Mouse (Mus musculus) liver, embryonic 14.5 days (tissue): ENCODE results near the gene Brms1. TPM values are rescaled to one million over a fixed set of nuclear protein-coding genes. Genes with fewer than 3 reads are reported as not detected.

Experiments used
- ATAC-seq: fragments of 200-750 bp; cut with Nextera tagmentation; 2 replicates; pipeline ENCODE4 v1.8.0; 2017; ENCODE audit warnings: moderate number of reproducible peaks, mild to moderate bottlenecking, moderate library complexity; ENCODE audit not compliant: insufficient read depth
- DNase-seq, 3 experiments: peaks; one replicate each; pipeline ENCODE4 v3.0.0-alpha.2; 2012 to 2013; ENCODE audit warnings: low read depth in 3 of 3, low spot score in 3 of 3
- H3K27ac ChIP-seq: fragments of 300-500 bp; sonication (generic); 2 replicates; pipeline ENCODE4 v1.5.1; 2014; ENCODE audit warnings: moderate library complexity, mild to moderate bottlenecking, control low read depth, inconsistent platforms
- H3K27me3 ChIP-seq: fragments of 300-500 bp; sonication (generic); 2 replicates; pipeline ENCODE4 v1.6.1; 2014; ENCODE audit warnings: mild to moderate bottlenecking, low read length, moderate library complexity; ENCODE audit not compliant: control insufficient read depth, insufficient read depth
- H3K36me3 ChIP-seq: fragments of 300-500 bp; sonication (generic); replicated peaks from 2 replicates; pipeline ENCODE4 v1.6.1; 2014; ENCODE audit warnings: low read depth; ENCODE audit not compliant: control insufficient read depth, insufficient read depth
- H3K4me1 ChIP-seq, 2 experiments: fragments of 200-500 bp in 1 of 2; fragments of 300-500 bp in 1 of 2; sonication (generic) in 1 of 2; replicated peaks; 2 replicates each; pipeline ENCODE4 v1.6.1; 2012 to 2014; ENCODE audit warnings: antibody characterized with exemption in 1 of 2, inconsistent platforms in 1 of 2, low read length in 1 of 2; ENCODE audit not compliant: control insufficient read depth in 2 of 2, insufficient read depth in 2 of 2
- H3K4me2 ChIP-seq: fragments of 300-500 bp; sonication (generic); 2 replicates; pipeline ENCODE4 v1.6.1; 2014; ENCODE audit warnings: low read depth, mild to moderate bottlenecking, control low read depth, moderate library complexity
- H3K4me3 ChIP-seq, 2 experiments: fragments of 200-500 bp in 1 of 2; fragments of 300-500 bp in 1 of 2; sonication (generic) in 1 of 2; 2 replicates each; pipeline ENCODE4 v1.5.1; 2012 to 2014; ENCODE audit warnings: low read depth in 2 of 2, low read length in 2 of 2, mild to moderate bottlenecking in 2 of 2, control low read depth in 1 of 2, inconsistent platforms in 1 of 2, moderate library complexity in 1 of 2; ENCODE audit not compliant: insufficient read depth in 1 of 2
- H3K9ac ChIP-seq: fragments of 300-500 bp; sonication (generic); replicated peaks from 2 replicates; pipeline ENCODE4 v1.6.1; 2014; ENCODE audit warnings: mild to moderate bottlenecking, control low read depth, moderate library complexity
- H3K9me3 ChIP-seq: fragments of 300-500 bp; sonication (generic); 2 replicates; pipeline ENCODE4 v1.6.1; 2016; ENCODE audit warnings: low read length, mixed read lengths; ENCODE audit not compliant: control insufficient read depth
- CTCF ChIP-seq: IDR thresholded peaks from 2 replicates; pipeline ENCODE4 v1.5.1; 2016; ENCODE audit warnings: antibody characterized with exemption, low read depth, control low read depth
- EP300 ChIP-seq: IDR thresholded peaks from 2 replicates; pipeline ENCODE4 v1.6.1; 2016; ENCODE audit warnings: antibody characterized with exemption, low read depth
- WGBS: fragments of 180-500 bp; shearing (Covaris S2); extraction: QIAGEN DNeasy Blood & Tissue Kit; methylation state at CpG from one replicate; pipeline ENCODE4 v1.1.7; 2014; ENCODE audit not compliant: insufficient replicate concordance; 5-methylcytosine and 5-hydroxymethylcytosine counted together
- polyA plus RNA-seq, 2 experiments: library from polyadenylated mRNA; depleted of rRNA in 1 of 2; stranded (reverse) in 1 of 2; unstranded in 1 of 2; fragments of >200 nt; fragmentation: Nextera tagmentation in 1 of 2; extraction: Ambion mirVana in 1 of 2; gene quantifications; 2 replicates each; pipeline versions ENCODE4 v1.2.1 to v1.2.3; 2012 to 2014

Brms1 gene
- polyA plus RNA-seq, 2 experiments: 19.9 to 26.4 TPM

DNA sequence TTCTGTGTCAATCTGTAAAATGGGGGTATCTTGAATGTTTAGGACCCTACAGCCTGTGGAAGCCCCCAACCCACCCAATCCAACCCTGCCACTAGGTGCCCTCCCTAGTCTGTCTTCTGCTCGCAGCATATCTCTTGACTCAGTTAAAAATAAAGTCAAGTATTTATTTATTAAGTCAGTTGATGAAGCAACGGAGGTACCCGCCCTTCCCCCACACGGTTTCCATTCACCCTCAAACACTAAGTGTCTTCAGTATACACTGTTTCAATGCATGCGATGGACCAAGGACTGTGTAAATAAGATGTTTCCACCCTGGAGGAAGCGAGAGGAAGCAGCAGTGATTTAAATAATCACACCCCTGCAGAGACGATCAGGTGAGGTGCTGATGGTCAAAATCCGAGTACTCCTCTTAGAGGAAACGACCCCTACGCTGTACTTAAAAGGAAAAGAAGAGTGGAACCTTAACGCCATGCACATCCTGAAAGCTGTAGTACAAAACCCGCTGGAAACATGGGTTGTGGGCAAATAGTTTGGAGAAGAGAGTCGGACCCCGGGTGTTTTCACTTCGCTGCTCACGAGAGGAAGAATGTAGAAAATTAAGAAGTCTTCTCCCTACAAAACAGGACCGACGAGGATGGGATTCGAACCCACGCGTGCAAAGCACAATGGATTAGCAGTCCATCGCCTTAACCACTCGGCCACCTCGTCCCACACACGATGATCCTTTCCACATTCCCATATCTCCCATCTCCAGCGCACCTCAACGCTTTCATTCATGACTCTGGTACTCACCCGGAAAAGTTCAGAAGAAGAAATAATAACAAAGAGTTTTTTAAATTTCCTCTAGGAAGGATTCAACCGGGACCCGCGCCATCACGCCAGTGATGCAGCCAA lies 3.2 kb upstream of the Brms1 start:
- TF ChIP-seq EP300: no peak
- no peak for TF ChIP-seq CTCF
- WGBS: 4% methylated on average over 32 of the region's 32 CpGs
- Histone ChIP-seq H3K36me3 (no peaks in the 10 kb centered on the region), H3K9ac (peak overlapping the region; percentile 60), H3K27ac (no peak overlapping the region), H3K4me2 (peak overlapping the region; percentile 84), H3K4me3 (peak overlapping the region; percentile 53 to 60), H3K9me3 (no peaks in the 10 kb centered on the region), H3K4me1 (peaks cover 12 to 18% of the 10 kb centered on the region in 2 experiments), H3K27me3 (no peaks in the 10 kb centered on the region)
- ATAC-seq (peak; percentile 52; the same call in 1 of the 2 replicates), DNase-seq (peak; percentile 49 to 58 (median 54))

DNA sequence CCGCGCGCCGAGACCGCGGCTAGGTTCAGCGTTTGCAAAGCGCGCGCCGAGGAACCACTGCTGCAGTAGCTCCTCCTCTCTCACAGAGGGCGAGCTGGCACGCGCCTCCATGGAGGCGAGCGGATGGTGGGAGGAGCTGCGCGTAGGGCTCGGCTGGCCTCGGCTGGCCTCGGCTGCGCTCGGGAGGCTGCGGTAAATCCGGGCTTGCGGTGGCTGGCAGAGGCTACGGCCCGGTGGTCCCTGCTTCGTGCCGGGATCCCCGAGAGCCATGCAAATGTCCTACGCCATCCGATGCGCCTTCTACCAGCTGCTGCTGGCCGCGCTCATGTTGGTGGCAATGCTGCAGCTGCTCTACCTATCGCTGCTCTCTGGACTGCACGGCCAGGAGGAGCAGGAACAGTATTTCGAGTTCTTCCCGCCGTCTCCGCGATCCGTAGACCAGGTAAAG lies 2.4 kb upstream of the Brms1 start, which contains the start of the genes B4gat1 and AC124502.3:
TSS of gene B4gat1 (plus strand) at position 118 of the 448 bp plus-strand sequence.
TSS of gene AC124502.3 (plus strand) at position 183 of the 448 bp plus-strand sequence.
- ATAC-seq (peak; percentile 79), DNase-seq (peak; percentile 68 to 73 (median 71))
- Histone ChIP-seq H3K9me3 (no peaks in the 10 kb centered on the region), H3K9ac (peak within 1 kb of the TSS; percentile 61), H3K27me3 (no peaks in the 10 kb centered on the region), H3K36me3 (no peaks in the 10 kb centered on the region), H3K27ac (no peak within 1 kb of the TSS), H3K4me3 (peak within 1 kb of the TSS; percentile 53 to 60), H3K4me2 (peak within 1 kb of the TSS; percentile 84), H3K4me1 (peaks cover 12 to 18% of the 10 kb centered on the region in 2 experiments)
- under 1% methylated on average over 42 of the region's 44 CpGs for WGBS
- TF ChIP-seq CTCF (peak; percentile 66), EP300 (no peak)

DNA sequence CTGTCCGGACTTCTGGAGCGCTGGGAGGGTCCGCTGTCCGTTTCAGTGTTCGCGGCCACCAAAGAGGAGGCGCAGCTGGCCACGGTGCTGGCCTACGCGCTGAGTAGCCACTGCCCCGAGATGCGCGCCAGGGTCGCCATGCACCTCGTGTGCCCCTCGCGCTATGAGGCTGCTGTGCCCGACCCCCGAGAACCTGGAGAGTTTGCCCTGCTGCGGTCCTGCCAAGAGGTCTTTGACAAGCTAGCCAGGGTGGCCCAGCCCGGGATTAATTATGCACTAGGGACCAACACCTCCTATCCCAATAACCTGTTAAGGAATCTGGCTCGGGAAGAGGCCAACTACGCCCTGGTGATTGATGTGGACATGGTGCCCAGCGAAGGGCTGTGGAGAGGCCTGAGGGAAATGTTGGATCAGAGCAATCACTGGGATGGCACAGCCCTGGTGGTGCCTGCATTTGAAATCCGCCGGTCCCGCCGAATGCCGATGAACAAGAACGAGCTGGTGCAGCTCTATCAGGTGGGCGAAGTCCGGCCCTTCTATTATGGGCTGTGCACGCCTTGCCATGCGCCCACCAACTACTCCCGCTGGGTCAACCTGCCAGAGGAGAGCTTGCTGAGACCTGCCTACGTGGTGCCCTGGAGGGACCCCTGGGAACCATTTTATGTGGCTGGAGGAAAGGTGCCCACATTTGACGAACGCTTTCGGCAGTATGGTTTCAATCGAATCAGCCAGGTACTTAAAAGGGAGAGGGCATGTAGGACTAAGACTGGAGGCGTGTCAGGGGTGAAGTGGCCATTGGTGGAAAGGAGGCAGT lies 1.6 kb upstream of the Brms1 start:
- TF ChIP-seq EP300 (no peak), CTCF (no peak)
- ATAC-seq (no peak), DNase-seq (no peak)
- no peaks in the 10 kb centered on the region for H3K9me3 ChIP-seq
- no peaks in the 10 kb centered on the region for H3K36me3 ChIP-seq
- H3K9ac ChIP-seq: peak overlapping the region; percentile 61
- no peak overlapping the region for H3K27ac ChIP-seq
- peaks cover 12 to 18% of the 10 kb centered on the region in 2 experiments for H3K4me1 ChIP-seq
- WGBS: 21% methylated on average over 41 of the region's 41 CpGs
- no peaks in the 10 kb centered on the region for H3K27me3 ChIP-seq
- H3K4me2 ChIP-seq: peak overlapping the region; percentile 84
- peak overlapping the region; percentile 53 to 60 for H3K4me3 ChIP-seq

DNA sequence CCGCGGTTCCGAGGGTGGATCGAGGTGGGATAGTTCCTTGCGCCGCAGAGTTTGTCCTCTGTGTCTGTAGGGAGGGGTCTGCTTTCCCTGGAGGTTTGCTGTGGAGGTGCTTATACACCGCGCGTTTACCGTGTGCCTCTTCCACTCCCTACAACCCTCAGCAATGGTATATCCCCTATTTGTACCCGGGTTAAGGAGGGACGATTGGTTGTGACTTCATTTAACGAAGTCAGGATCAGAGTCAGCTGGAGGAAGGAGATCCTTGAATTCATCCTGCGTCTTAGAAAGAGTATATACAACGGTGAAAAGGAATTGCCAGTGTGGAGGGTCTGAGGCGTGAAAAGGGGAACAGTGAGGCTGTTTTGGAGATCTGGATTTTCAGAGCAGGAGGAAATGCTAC lies 434 bp downstream of the Brms1 start:
- H3K9ac ChIP-seq: peak overlapping the region; percentile 78
- 1% methylated on average over 16 of the region's 16 CpGs for WGBS
- H3K4me1 ChIP-seq: peaks cover 12 to 18% of the 10 kb centered on the region in 2 experiments
- no peak for TF ChIP-seq CTCF
- TF ChIP-seq EP300: no peak
- no peaks in the 10 kb centered on the region for H3K36me3 ChIP-seq
- peak overlapping the region; percentile 70 to 85 for H3K4me3 ChIP-seq
- peak overlapping the region; percentile 62 for H3K27ac ChIP-seq
- no peaks in the 10 kb centered on the region for H3K27me3 ChIP-seq
- ATAC-seq (no peak; the same call in 1 of the 2 replicates), DNase-seq (no peak)
- H3K9me3 ChIP-seq: no peaks in the 10 kb centered on the region
- H3K4me2 ChIP-seq: peak overlapping the region; percentile 84

DNA sequence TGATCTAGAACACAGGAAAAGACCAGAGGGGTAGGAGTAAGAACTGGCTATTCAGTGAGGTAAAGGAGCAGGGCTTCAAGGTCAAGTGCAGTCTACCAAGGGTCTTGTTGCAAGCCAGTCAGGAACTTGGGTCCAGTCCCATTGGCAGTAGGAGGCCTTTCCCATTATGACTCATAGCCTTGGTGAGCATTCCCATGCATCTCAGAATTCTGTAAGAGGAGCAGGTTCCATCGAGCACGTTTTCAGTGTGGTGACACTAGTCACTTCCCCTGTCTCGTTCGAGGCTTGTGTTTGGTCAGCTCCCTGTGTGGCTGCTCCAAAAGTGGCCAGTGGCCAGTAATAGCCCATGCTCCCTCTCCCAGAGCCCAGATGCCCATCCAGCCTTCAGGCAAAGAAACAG lies 4.4 kb downstream of the Brms1 start:
- H3K27me3 ChIP-seq: no peaks in the 10 kb centered on the region; the same call in 1 of the 2 replicates
- WGBS: 66% methylated on average over 4 of the region's 4 CpGs

More for the DNA sequence above, 4.4 kb downstream of the Brms1 start:
- DNase-seq: no peak
- H3K4me3 ChIP-seq: no peak overlapping the region
- no peak overlapping the region for H3K4me2 ChIP-seq
- no peak overlapping the region for H3K9ac ChIP-seq
- no peak overlapping the region for H3K27ac ChIP-seq
- no peak for ATAC-seq
- no peak for TF ChIP-seq EP300
- TF ChIP-seq CTCF: no peak
- H3K9me3 ChIP-seq: no peaks in the 10 kb centered on the region
- H3K36me3 ChIP-seq: no peaks in the 10 kb centered on the region
- H3K4me1 ChIP-seq: peaks cover 3 to 5% of the 10 kb centered on the region in 2 experiments
